Mouse (Mus musculus) gastrocnemius, adult 2 months (tissue): ENCODE results near the gene Gsdmc4. TPM values are rescaled to one million over a fixed set of nuclear protein-coding genes. Genes with fewer than 3 reads are reported as not detected.
"Not testable (repeated sequence)": the region's sequence is repeated elsewhere in the genome, so short reads cannot be mapped to it uniquely, and the experiment has no call there.

Experiments used
- DNase-seq: peaks from one replicate; pipeline ENCODE4 v3.0.0; 2022
- H3K27ac ChIP-seq: fragments of 200-600 bp; 2 replicates; pipeline ENCODE4 v1.8.1; 2022; ENCODE audit warnings: mild to moderate bottlenecking
- H3K4me3 ChIP-seq: fragments of 200-600 bp; 2 replicates; pipeline ENCODE4 v1.8.1; 2022; ENCODE audit warnings: mild to moderate bottlenecking, moderate library complexity
- CTCF ChIP-seq: fragments of 200-600 bp; IDR thresholded peaks from 2 replicates; pipeline ENCODE4 v1.8.1; 2022; ENCODE audit warnings: antibody characterized with exemption, mild to moderate bottlenecking, moderate library complexity
- intact Hi-C: fragments of 180-260 bp; cut with DNase I; formaldehyde crosslinking; loops from one replicate; pipeline ENCODE4 v1.15.1; 2025
- long read RNA-seq, 2 experiments: library from polyadenylated mRNA; stranded (forward); transcript quantifications; one replicate each; pipeline ENCODE4 v2.0.0; 2021
- total RNA-seq, 2 experiments: library from RNA; stranded (reverse); gene quantifications; 2 replicates each; pipeline ENCODE4 v1.2.3; 2021

Gsdmc4 gene
- not detected for total RNA-seq
- long read RNA-seq, experiment 1 = 0 reads
- long read RNA-seq, experiment 2 = 0 reads

GRCm38 (mm10) chr15:63912197-63912596 lies at the start of gene Gsdmc4:
Gene Gsdmc4 (minus strand): TSS chr15:63912297.
- H3K27ac ChIP-seq, intact Hi-C loops, H3K4me3 ChIP-seq, DNase-seq: not testable (repeated sequence)

GRCm38 (mm10) chr15:63960542-63960941 lies 48.4 kb upstream of the Gsdmc4 start:
- DNase-seq = no peak
- TF ChIP-seq CTCF = no peak
- H3K27ac ChIP-seq = no peak overlapping the region
- no peak overlapping the region for H3K4me3 ChIP-seq
- intact Hi-C loops = no loop called here

DNA sequence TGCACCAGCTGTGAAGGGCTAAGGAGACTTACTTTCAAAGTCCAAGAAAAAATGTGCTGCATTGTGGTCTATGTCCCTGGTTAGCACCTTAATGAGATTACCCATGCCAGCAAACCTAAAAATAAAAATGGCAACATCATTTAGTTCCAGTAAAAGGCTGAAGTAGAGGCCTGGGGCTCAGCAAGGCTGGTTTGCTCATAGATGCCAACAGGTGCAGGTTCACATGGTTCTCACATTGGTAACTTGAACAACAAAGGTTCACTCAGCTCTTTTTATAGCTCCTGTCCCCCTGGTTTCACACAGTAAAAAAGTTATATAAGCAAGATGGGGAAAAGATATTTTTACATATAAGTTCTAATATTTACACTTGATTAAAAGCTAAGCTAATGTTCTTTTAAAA lies 45.5 kb upstream of the Gsdmc4 start:
- Histone ChIP-seq H3K4me3 (no peak overlapping the region), H3K27ac (peak overlapping the region; percentile 50)
- DNase-seq = no peak
- no peak for TF ChIP-seq CTCF
- intact Hi-C loops = loop anchor here (5.0 to 10.0 kb wide), 2 partner anchors 35 to 147 kb away; no protein-coding TSS in a partner anchor

GRCm38 (mm10) chr15:63953256-63953655 lies 41.2 kb upstream of the Gsdmc4 start:
- intact Hi-C loops = loop anchor here (10.0 kb wide), 1 partner anchor 152 kb away; no protein-coding TSS in a partner anchor
- TF ChIP-seq CTCF = no peak
- DNase-seq = no peak
- Histone ChIP-seq H3K27ac (no peak overlapping the region), H3K4me3 (no peak overlapping the region)

GRCm38 (mm10) chr15:63941221-63941620 lies 29.1 kb upstream of the Gsdmc4 start:
- intact Hi-C loops = no loop called here
- H3K27ac ChIP-seq = no peak overlapping the region
- TF ChIP-seq CTCF = no peak
- H3K4me3 ChIP-seq = no peak overlapping the region
- no peak for DNase-seq

GRCm38 (mm10) chr15:63932656-63933055 lies 20.6 kb upstream of the Gsdmc4 start:
- no peak overlapping the region for H3K4me3 ChIP-seq
- intact Hi-C loops = no loop called here
- no peak for DNase-seq
- H3K27ac ChIP-seq = no peak overlapping the region
- no peak for TF ChIP-seq CTCF

DNA sequence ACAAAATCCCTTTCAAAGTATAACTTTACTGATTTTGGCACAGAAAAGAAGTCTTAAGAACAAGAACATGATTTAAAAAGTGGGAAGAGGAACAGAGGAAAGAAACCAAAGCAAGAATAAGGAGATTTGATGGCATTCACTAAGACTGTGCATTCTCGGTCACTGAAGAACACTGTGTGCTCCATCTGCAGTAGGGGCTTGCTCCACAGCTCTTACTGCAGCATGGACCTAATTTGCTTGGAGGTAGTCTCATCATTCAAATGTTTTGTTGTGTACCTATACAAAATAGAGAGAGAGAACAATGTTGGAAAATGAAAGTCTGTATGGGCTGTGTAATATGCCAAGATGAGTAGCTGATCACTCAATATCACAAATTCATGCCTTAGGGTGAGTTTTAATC lies 19.3 kb upstream of the Gsdmc4 start:
- no peak overlapping the region for H3K4me3 ChIP-seq
- intact Hi-C loops = no loop called here
- no peak overlapping the region for H3K27ac ChIP-seq
- no peak for TF ChIP-seq CTCF
- DNase-seq = no peak

DNA sequence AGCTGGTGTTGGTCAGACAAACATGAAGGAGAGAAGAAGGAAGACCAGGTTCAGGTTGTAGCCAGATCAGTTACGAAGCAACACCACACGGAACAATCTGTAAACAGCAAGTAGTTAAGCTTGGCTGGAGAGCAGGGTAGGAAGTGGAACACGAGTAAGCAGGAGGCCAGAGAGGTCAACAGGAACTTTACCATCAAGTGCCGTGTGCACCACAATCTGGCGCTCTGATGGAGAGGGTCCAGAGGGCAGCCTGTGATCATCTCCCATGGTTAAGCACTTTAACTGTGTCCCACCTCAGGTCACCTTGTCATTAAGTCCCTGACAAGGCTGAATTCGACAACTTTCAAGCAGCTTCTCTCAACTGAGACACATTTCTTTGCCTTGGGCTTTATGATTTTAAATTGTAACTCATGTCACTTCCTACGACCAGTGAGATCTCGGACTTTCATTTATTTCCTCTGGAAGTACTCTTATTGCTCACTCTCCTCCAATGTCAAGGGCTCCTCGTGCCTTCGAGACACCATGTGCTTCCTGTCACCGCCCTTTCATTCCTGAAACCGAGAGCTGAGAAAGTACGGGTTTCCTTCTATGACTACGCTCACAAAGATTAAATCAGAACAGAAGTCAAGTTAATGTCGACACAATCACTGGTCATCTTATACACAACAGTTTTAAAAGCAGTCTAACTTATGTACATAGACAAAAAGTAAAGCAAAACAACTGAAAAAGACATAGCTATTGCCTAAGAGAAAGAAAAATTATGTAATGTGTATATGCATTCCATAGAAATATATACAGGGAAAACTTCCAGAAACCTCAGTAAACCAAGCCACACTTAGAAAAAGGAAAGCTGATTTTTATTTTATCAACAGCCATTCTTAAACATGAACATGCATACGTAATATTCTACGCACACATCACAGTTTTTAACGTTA lies 18.3 kb upstream of the Gsdmc4 start:
- Histone ChIP-seq H3K4me3 (no peak overlapping the region), H3K27ac (no peak overlapping the region)
- TF ChIP-seq CTCF = no peak
- intact Hi-C loops = no loop called here
- no peak for DNase-seq

GRCm38 (mm10) chr15:63926201-63926600 lies 14.1 kb upstream of the Gsdmc4 start:
- no peak overlapping the region for H3K27ac ChIP-seq
- TF ChIP-seq CTCF = no peak
- intact Hi-C loops = no loop called here
- DNase-seq = no peak
- H3K4me3 ChIP-seq = no peak overlapping the region

DNA sequence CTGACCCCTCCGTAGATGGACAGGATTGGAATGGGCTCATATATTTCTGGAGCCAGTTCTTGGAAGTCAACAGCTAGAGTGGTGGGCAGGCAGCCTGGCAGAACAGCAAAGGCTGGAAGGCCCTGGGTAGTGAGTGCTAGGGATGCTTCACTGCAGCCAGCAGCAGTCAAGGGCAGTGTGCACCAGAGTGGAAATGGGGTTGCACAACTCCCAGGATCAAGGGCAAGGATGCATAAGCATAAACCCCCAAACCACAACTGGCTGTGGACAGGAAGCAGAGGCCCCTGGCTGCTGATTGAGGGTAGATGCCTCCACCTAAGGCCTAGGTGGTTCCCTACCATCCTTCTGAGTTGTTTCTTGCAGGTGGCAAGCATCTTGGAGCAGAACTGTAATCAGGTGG lies 12.4 kb upstream of the Gsdmc4 start:
- intact Hi-C loops = no loop called here
- no peak overlapping the region for H3K4me3 ChIP-seq
- no peak for DNase-seq
- no peak overlapping the region for H3K27ac ChIP-seq
- no peak for TF ChIP-seq CTCF

GRCm38 (mm10) chr15:63921618-63922017 lies 9.5 kb upstream of the Gsdmc4 start:
- intact Hi-C loops, H3K27ac ChIP-seq, DNase-seq, H3K4me3 ChIP-seq: not testable (repeated sequence)

DNA sequence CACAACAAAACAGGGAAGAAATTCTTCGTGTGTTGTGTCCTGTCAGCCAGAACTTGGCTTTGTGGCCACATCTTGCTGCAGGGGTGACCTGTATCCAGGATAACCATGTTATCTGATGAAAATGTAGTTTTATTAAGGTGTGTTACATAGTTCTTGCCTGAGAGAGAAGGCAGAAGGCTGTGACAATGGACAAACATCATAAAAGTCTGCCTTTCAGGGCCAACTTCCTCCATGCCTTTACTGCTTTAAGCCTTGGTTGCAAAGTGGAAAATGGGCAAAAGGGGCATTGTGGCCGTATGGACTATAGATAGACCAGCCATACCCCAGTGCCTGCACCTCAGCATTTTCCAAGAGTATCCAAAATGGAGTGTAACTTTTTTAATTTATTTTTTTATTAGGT lies 7.6 kb upstream of the Gsdmc4 start:
- DNase-seq, H3K4me3 ChIP-seq, H3K27ac ChIP-seq, intact Hi-C loops: not testable (repeated sequence)

GRCm38 (mm10) chr15:63916584-63916983 lies 4.5 kb upstream of the Gsdmc4 start:
- DNase-seq, H3K27ac ChIP-seq, intact Hi-C loops, H3K4me3 ChIP-seq: not testable (repeated sequence)

GRCm38 (mm10) chr15:63909896-63910295 lies 2.2 kb downstream of the Gsdmc4 start:
- H3K4me3 ChIP-seq, DNase-seq, intact Hi-C loops, H3K27ac ChIP-seq: not testable (repeated sequence)
